Mouse (Mus musculus) Patski (cell line): ENCODE results near the gene Cemip. TPM values are rescaled to one million over a fixed set of nuclear protein-coding genes. Genes with fewer than 3 reads are reported as not detected.

Experiments
- ATAC-seq: fragments of 100-300 bp; one replicate; pipeline ENCODE4 v1.8.0; 2021
- CTCF ChIA-PET: fragments of 350-600 bp; sonication (Branson Sonifier 250); formaldehyde crosslinking; loops from one replicate; lab custom pipeline; 2022; ENCODE audit warnings: inconsistent platforms; lab: Charles Lee
- POLR2A ChIA-PET: fragments of 350-600 bp; sonication (Branson Sonifier 250); formaldehyde crosslinking; loops from one replicate; lab custom pipeline; 2022; ENCODE audit warnings: antibody characterized with exemption, inconsistent platforms; lab: Charles Lee
- DNase-seq: peaks from one replicate; pipeline ENCODE4 v3.0.0-alpha.2; 2011; ENCODE audit warnings: low read depth, low spot score
- H3K27me3 ChIP-seq: fragments of 371-371 bp; one replicate; pipeline ENCODE4 v1.5.1; 2021
- CTCF ChIP-seq: fragments of 100-300 bp; IDR thresholded peaks from one replicate; pipeline ENCODE4 v1.5.1; 2021
- in situ Hi-C: fragments of 300-500 bp; cut with MboI; formaldehyde crosslinking; loops from 3 replicates; pipeline ENCODE4 v1.11.1; 2018; ENCODE audit warnings: low pct_unique_long_range_greater_than_20kb, mixed read lengths
- polyA plus RNA-seq: library from polyadenylated mRNA; unstranded; gene quantifications from one replicate; pipeline ENCODE4 v1.2.3, GENCODE M21; 2021

Cemip gene
- polyA plus RNA-seq, 1 experiment from 2014 or later: 52.6 TPM

GRCm38 (mm10) chr7:84038642-84039041 is 47.7 kb downstream of the Cemip start:
- TF ChIP-seq CTCF: no peak
- in situ Hi-C loops: no loop called here
- DNase-seq: no peak
- CTCF ChIA-PET: interaction anchor here (1.2 to 1.6 kb wide), 2 partner anchors 21 to 42 kb away, joined by 3 to 4 read pairs; no protein-coding TSS in a partner anchor
- POLR2A ChIA-PET: no interaction called here
- H3K27me3 ChIP-seq: no peaks in the 10 kb centered on the region
- ATAC-seq: no peak

DNA sequence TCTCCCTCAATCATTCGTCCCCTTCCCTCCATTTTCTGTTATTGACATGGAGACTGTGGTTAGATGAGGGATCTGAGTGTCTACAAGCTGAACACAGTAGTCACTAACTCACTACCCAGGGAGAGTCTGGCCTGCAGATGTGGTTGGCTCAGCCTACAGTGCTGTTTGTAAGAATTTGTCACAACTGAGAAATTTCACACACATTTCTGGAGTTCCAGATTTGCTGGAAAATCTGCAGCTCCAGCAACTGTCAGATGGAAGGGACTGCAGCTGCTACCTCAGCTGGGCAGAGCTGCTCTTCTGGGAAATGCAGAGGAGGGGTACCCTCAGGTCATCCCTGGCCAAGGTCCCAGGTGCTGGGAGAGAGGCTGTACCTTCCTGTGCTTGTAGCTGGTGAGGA is 53.5 kb downstream of the Cemip start:
- ChIA-PET POLR2A (no interaction called here), CTCF (no interaction called here)
- ATAC-seq: no peak
- DNase-seq: no peak
- no peaks in the 10 kb centered on the region for H3K27me3 ChIP-seq
- in situ Hi-C loops: no loop called here
- TF ChIP-seq CTCF: no peak

GRCm38 (mm10) chr7:84029120-84029771 is 57.1 kb downstream of the Cemip start:
- no peak for TF ChIP-seq CTCF
- in situ Hi-C loops: no loop called here
- POLR2A ChIA-PET: interaction anchor here (0.5 to 0.7 kb wide), 2 partner anchors 14 to 81 kb away, joined by 3 read pairs; no protein-coding TSS in a partner anchor
- ATAC-seq (peak; percentile 96), DNase-seq (peak; percentile 65)
- no peaks in the 10 kb centered on the region for H3K27me3 ChIP-seq
- CTCF ChIA-PET: interaction anchor here (0.6 to 1.4 kb wide), 2 partner anchors 17 to 327 kb away, joined by 3 read pairs; no protein-coding TSS in a partner anchor

- TF ChIP-seq CTCF: no peak
- CTCF ChIA-PET: interaction anchor here (0.7 to 1.4 kb wide), 2 partner anchors 28 to 328 kb away, joined by 3 read pairs; no protein-coding TSS in a partner anchor
Measured at GRCm38 (mm10) chr7:84028368-84028767, 57.9 kb downstream of the Cemip start.

GRCm38 (mm10) chr7:84026950-84027585 is 59.2 kb downstream of the Cemip start:
- CTCF ChIA-PET: interaction anchor here (0.7 kb wide), 1 partner anchor 12 kb away, joined by 3 read pairs; no protein-coding TSS in a partner anchor
- POLR2A ChIA-PET: no interaction called here
- no peaks in the 10 kb centered on the region for H3K27me3 ChIP-seq
- DNase-seq: no peak
- in situ Hi-C loops: no loop called here
- no peak for ATAC-seq
- TF ChIP-seq CTCF: no peak

More at GRCm38 (mm10) chr7:84028368-84028767, 57.9 kb downstream of the Cemip start:
- in situ Hi-C loops: no loop called here
- no peak for DNase-seq
- ATAC-seq: no peak
- POLR2A ChIA-PET: no interaction called here
- no peaks in the 10 kb centered on the region for H3K27me3 ChIP-seq

DNA sequence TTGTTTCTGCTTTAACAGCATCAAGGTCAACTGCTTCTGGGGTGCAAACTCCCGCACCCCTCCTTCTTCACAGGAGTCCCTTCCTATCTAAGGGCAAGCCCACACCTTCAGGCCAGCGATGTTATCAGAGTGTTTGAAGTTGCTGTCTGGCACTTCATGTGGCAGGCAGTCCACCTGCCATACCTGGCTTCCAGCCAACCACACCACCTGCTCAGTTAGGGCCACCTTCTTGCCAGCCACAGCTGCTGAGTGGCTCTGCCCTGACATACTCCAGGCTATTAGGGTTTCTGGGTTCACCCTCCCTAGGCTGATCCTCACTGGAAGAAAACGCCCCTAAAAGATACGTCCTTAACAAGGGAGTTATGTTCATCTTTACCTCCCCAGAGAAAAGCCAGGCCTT is 60.2 kb downstream of the Cemip start:
- H3K27me3 ChIP-seq: no peaks in the 10 kb centered on the region
- ATAC-seq: no peak
- in situ Hi-C loops: no loop called here
- no peak for DNase-seq
- TF ChIP-seq CTCF: no peak
- ChIA-PET POLR2A (no interaction called here), CTCF (no interaction called here)

DNA sequence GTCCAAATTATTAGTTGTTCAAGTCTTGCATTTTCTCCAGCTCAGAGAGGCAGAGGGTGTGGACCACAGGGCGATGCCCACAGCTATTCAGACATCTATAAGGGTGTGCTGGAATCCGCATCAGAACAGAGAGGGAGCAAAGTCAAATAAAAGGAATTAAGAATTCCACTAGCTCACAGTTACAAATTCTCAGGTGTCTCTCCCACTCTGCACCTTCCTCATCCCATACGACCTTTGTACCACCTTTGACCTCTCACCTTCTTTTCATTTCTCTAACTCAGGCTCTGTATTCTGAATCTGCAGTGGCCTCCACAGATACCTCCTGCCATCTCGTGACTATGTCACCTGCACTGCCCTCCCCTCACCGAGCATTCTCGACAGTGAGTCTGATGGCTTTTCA is 62.8 kb downstream of the Cemip start:
- ChIA-PET POLR2A (no interaction called here), CTCF (interaction anchor here (1.1 kb wide), 1 partner anchor 12 kb away, joined by 4 read pairs; no protein-coding TSS in a partner anchor)
- ATAC-seq: no peak
- TF ChIP-seq CTCF: no peak
- H3K27me3 ChIP-seq: no peaks in the 10 kb centered on the region
- DNase-seq: no peak
- in situ Hi-C loops: no loop called here

DNA sequence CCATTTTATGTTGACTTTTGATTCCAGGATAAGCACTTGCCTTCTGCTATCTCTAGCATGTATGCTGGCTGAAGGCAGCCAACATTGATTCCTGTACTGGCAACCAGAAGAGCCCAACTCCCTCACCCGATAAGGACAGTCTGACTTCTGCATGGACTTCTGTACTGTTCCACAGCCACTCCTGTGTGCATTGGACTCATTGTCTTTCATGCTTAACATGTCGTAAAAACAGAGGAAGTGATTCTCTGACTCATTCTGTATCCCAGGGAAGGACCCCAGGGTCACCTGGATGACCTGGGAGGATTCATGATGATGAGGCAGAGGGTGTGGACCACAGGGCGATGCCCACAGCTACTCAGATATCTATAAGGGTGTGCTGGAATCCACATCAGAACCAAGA is 63.8 kb downstream of the Cemip start:
- ChIA-PET POLR2A (no interaction called here), CTCF (no interaction called here)
- TF ChIP-seq CTCF: no peak
- DNase-seq (no peak), ATAC-seq (no peak)
- no peaks in the 10 kb centered on the region for H3K27me3 ChIP-seq
- in situ Hi-C loops: no loop called here

DNA sequence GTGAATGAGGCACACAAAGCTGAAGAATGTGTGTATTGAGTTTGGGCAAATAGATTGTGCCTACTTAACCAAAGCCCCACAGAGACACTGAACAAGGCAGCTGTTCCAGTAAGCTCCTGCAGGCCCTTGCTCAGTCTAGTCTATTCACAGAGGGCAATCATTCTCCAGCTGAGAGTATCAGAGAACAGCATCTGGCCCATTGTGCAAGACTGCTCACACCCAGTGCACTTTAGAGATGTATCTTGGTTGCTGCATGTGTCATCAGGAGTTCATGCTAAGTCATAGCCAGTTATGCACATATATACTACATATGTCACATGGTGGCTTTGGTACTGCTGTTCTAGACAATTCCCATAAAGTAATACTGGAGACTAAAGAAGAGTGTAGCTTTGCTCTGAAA is 66.9 kb downstream of the Cemip start:
- ATAC-seq: no peak
- in situ Hi-C loops: no loop called here
- POLR2A ChIA-PET: interaction anchor here (0.6 kb wide), 1 partner anchor 269 kb away, joined by 3 read pairs; no protein-coding TSS in a partner anchor
- CTCF ChIA-PET: no interaction called here
- no peak for DNase-seq
- H3K27me3 ChIP-seq: no peaks in the 10 kb centered on the region
- no peak for TF ChIP-seq CTCF

- in situ Hi-C loops: no loop called here
- DNase-seq: no peak
- ATAC-seq: peak; percentile 54
Measured at GRCm38 (mm10) chr7:84018291-84019266, 67.7 kb downstream of the Cemip start.

More at GRCm38 (mm10) chr7:84018291-84019266, 67.7 kb downstream of the Cemip start:
- POLR2A ChIA-PET: no interaction called here
- CTCF ChIA-PET: no interaction called here
- H3K27me3 ChIP-seq: no peaks in the 10 kb centered on the region
- TF ChIP-seq CTCF: no peak
